Mouse (Mus musculus) adrenal gland, postnatal 4 days (tissue): Measurements from ENCODE around the gene Epha7. TPM values are rescaled to one million over a fixed set of nuclear protein-coding genes. Genes with fewer than 3 reads are reported as not detected.

Source experiments
- DNase-seq, 2 experiments: peaks; one replicate each; pipeline ENCODE4 v3.0.0; 2021 to 2022; ENCODE audit warnings: low spot score in 2 of 2, mixed read lengths in 2 of 2
- long read RNA-seq, 2 experiments: library from polyadenylated mRNA; stranded (forward); transcript quantifications; one replicate each; pipeline ENCODE4 v2.0.0; 2021
- total RNA-seq, 2 experiments: library from RNA; stranded (reverse); gene quantifications; 2 replicates each; pipeline ENCODE4 v1.2.3; 2021

Gene Epha7
- 10 to 100 TPM in 1 of 2 experiments, 1 to 10 TPM in 1; 7.4 to 11.5 TPM for total RNA-seq
- long read RNA-seq, experiment 1, full-length matches to known transcripts = 2 of 2 reads
- long read RNA-seq, experiment 1, partial matches to known transcripts = 0 of 2 reads
- long read RNA-seq, experiment 1, other reads (novel, unspliced or antisense) = 0 of 2 reads
- long read RNA-seq, experiment 2, full-length matches to known transcripts = 10 of 16 reads
- long read RNA-seq, experiment 2, partial matches to known transcripts = 1 of 16 reads
- long read RNA-seq, experiment 2, other reads (novel, unspliced or antisense) = 5 of 16 reads

GRCm38 (mm10) chr4:28812691-28813289, at the start of gene Epha7:
TSS of gene Epha7 (plus strand) at chr4:28813131.
- DNase-seq = peak; percentile 89 to 94

GRCm38 (mm10) chr4:28783961-28784360, 29.0 kb upstream of the Epha7 start:
- no peak for DNase-seq

- DNase-seq = peak in 1 of 2 experiments; percentile 3
Observed at GRCm38 (mm10) chr4:28808800-28809199, 4.1 kb upstream of the Epha7 start.

- no peak for DNase-seq
Observed at GRCm38 (mm10) chr4:28809703-28810102, 3.2 kb upstream of the Epha7 start.

GRCm38 (mm10) chr4:28813551-28814475, 882 bp downstream of the Epha7 start:
- peak; percentile 8 to 19 for DNase-seq

- DNase-seq = no peak
Observed at GRCm38 (mm10) chr4:28814476-28814815, 1.5 kb downstream of the Epha7 start.

DNA sequence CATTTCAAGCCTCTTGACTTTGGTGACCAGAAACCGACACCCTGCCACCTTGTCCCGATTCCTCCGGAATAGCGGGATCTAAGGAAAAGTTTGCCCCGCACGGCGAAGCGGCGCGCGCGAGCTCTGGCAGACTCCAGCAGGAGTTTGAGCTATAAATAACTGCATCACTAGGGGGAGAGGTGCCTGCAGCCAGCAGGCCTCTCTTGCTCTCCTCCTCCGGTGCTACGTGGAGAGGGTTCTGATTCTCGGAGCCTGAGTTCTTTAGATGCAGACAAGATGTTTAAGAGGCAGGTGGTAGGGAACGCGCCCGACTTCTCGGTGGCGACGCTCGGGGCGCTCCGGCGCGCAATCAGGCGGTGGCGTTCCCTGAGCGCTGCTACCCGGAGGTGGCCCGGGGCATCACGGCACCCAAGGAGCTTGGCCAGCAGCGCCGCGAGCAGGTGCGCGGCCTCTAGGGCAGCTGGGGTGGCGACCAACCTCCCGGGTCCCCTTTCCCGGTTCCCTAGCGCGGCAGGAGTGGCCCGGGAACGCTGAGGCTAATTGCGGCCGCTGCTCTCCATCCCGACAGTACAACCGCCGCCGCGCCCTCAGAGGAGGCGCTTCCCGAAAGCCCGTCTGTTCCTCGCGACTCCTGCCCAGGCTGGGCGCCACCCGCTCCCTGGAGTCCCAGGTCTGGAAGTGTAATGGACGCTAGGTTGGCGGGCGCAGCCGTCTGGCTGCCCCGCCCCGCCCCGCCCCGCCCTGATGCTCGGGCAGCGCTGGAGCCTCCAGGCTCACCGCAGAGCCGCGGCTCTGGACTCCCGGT, 2.1 kb downstream of the Epha7 start:
- peak; percentile 6 to 19 for DNase-seq

DNA sequence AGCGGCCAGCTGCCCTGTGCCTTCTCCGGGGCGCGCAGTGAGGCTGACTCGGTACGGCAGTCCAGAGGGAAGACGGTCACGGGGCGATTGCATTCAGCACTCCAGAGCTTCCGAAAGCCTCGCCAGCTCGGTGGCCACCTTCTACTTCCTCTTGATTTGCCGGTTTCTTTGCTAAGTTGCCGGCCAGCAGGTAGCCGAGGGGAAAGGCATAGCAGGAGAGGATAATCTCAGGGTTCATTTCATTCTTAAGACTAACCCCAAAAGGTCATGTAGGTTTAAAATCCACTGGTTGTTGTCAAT, 2.6 kb downstream of the Epha7 start:
- no peak for DNase-seq

GRCm38 (mm10) chr4:28823616-28824015, 10.7 kb downstream of the Epha7 start:
- DNase-seq = no peak

DNA sequence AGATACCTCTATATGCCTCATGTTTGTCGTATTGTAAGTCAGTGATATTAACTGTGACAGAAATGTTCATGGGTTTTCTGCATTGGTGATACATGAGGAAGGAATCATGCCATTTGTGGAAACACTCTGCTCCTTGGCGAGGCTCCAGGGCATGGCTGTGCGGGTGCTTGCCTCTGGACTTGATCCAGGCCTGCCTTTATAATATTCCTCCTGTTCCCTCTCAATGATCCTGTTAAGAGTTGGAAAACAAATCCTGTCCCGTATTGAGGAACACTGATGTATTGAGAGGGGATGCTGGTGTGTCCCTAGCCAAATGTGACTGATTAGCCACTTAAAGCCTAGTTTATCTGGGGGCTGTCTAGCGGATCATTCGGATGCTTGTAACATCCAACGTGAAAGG, 11.7 kb downstream of the Epha7 start:
- no peak for DNase-seq

GRCm38 (mm10) chr4:28837669-28838068, 24.7 kb downstream of the Epha7 start:
- no peak for DNase-seq

DNA sequence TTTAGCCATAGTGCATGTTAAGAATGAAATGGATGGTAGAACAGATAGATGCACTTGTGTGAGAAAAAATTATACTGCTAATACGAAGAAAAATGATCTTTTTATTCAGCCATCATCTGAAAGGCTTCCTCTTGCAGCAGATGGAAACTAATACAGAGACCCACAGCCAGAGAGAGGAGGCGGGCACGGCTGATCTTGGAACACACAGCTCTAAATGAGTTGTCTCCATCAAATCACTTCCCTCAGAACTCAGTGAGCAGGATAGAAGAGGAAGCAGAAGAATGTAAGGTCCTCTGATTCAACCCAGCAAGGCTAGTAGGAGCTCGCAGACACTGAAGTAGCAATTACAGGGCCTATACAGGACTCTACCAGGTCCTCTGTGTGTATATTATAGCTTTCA, 33.4 kb downstream of the Epha7 start:
- no peak for DNase-seq

DNA sequence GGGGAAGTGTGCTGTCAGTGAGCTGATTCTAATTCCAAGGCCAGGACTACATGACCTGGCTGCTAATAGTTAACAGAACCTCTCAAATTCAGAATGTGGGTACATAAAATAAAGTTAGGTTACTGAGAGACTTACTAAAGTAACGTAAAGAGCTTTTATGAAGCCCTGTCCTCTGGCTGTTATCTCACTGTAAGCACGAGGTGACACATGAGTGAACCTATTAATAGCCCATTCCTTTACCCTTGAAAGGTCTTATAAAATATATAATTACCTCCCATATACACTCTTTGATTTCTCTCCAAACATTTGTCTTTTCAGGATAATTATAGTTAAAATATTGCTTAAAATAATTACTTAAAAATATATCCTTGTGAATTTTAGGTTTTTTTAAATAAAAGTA, 37.5 kb downstream of the Epha7 start:
- no peak for DNase-seq

- no peak for DNase-seq
Observed at GRCm38 (mm10) chr4:28862845-28863666, 50.1 kb downstream of the Epha7 start.

- DNase-seq = no peak
Observed at GRCm38 (mm10) chr4:28866411-28866810, 53.5 kb downstream of the Epha7 start.

DNA sequence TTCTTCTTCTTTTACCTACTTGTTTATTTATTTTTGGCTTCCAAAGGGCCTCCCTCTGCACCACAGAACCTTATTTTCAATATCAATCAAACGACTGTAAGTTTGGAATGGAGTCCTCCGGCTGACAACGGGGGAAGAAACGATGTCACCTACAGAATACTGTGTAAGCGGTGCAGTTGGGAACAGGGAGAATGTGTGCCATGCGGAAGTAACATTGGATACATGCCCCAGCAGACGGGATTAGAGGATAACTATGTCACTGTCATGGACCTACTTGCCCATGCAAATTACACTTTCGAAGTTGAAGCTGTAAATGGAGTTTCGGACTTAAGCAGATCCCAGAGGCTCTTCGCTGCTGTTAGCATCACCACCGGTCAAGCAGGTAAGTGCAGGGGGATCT, 58.7 kb downstream of the Epha7 start:
- no peak for DNase-seq

DNA sequence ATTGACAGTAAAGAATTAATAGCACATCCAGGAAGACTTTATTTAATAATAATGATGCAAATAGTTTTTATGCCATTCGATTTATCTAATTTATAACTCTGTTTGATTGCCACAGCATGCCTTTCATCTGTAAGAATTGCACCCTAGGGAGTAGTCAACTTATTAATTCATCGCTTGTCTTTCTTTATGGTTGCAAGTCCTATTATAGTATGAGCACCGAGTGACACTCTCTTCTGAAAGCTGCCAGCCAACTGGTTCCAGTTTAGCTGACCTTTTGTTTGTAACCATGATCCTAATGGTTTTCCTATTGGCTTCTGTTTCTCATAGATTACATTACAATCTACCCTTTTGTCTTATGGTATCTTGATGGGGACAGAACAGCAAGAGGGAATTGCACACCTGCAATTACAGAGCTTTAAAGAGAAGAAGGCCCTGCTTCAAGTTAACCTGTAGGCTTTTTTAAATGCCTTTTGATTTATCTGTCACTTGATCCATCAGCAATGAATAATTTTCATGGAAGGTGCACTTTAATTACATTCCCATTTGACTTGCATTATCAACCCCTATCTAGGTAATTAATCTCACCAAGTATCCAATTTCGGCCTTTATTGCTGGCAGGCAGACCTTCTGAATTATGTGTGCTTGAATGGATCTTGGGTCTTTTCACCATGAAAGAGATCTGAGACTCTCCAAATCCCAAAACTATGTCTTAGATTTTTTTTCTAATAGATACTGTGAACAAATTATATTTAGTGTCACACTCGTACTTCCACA, 68.5 kb downstream of the Epha7 start:
- no peak for DNase-seq

GRCm38 (mm10) chr4:28889630-28890029, 76.7 kb downstream of the Epha7 start:
- DNase-seq = no peak

DNA sequence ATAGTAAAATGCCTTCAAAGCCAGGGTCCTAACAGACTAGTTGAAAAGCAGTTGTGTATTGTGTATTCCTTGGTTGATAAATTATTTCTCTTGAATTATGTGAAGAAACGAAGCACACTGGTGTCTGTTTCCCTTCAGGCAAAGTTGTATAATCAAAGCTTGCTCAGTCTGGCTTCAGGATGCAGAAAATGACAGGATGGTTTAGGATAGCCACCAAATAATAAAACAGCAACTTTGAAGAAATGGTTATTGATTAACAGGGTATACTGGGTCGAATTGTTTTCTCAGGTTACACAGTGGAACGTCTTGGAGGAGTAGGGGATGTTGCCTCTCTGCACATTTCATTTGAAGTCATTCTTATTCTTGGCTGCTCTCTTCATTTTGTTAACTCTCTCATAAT, 77.2 kb downstream of the Epha7 start:
- no peak for DNase-seq

GRCm38 (mm10) chr4:28895480-28895879, 82.5 kb downstream of the Epha7 start:
- no peak for DNase-seq
